In the genomic region with DNA sequence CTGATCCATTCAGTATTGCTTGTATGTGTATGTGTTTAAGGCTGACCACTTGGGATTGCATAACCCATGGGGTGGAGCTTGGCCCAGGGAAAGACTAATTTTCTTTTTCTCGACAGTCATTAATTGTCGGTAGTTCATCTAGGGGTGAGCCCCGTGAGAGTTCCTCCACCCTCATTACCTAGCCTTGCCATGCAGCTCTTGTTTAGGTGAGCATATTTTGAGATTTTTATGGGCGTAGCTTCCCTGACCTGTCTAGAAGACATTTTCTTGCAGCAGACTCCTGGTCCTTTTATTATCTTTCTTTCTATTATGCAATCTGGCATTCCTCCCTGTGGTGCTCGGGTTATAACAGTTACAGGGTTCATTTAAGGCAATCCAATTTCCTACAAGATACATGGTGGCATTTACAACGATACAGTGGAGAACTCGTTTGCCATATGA, we compare ENCODE assay signal across 18 mouse cellular contexts.
A peak's percentile ranks its signal among the peaks of the same experiment; 100 is the strongest.
DNase-seq lines count a peak whose midpoint lies in the region; ATAC-seq and TF ChIP-seq lines count a peak whose summit lies in the region.
"Had no signal": no experiment of that assay in that cellular context is flagged by ENCODE, and none has a peak within 500 bp of the region (broad histone marks: within the 10 kb centered on the region; RNA-seq: fewer than 3 reads in every experiment).

No protein-coding gene starts in this region.

- no peak overlapping the region for H3K4me2 ChIP-seq in hindbrain, postnatal 0 days (ENCODE audit: low read depth, low read length)
- H3K4me2 ChIP-seq in hindbrain, embryonic 14.5 days (replicated peaks), result no peak overlapping the region
- no peak overlapping the region for H3K4me2 ChIP-seq in lung, embryonic 16.5 days (ENCODE audit: low read depth, low read length)
- H3K4me2 ChIP-seq in intestine, embryonic 16.5 days (ENCODE audit: low read depth, low read length), result no peak overlapping the region
- H3K4me2 ChIP-seq in neural tube, embryonic 14.5 days (ENCODE audit: low read depth, low read length), result no peak overlapping the region
- H3K4me2 ChIP-seq: heart, embryonic 13.5 days; limb, embryonic 15.5 days had no signal

- H3K27ac ChIP-seq in hindbrain, postnatal 0 days, result no peak overlapping the region
- H3K27ac ChIP-seq in hindbrain, embryonic 14.5 days, result no peak overlapping the region
- no peak overlapping the region for H3K27ac ChIP-seq in lung, embryonic 16.5 days (ENCODE audit: low read length)
- H3K27ac ChIP-seq in intestine, embryonic 16.5 days (ENCODE audit: low read length), result no peak overlapping the region
- H3K27ac ChIP-seq in neural tube, embryonic 14.5 days (ENCODE audit: low read depth, low read length), result no peak overlapping the region
- H3K27ac ChIP-seq: embryonic facial prominence, embryonic 10.5 days; heart, embryonic 13.5 days; limb, embryonic 15.5 days; macrophage had no signal

- no peak for DNase-seq in hindbrain, postnatal 0 days (ENCODE audit: low spot score)
- no peak for DNase-seq in hindbrain, embryonic 14.5 days (ENCODE audit: low spot score)
- DNase-seq in lung, postnatal 14 days, result no peak
- no peak for DNase-seq in cerebellum, postnatal 10 days
- DNase-seq: cerebellum, adult 9-11 months; right cerebral cortex, postnatal 4 days; thymus, adult 18-20 months had no signal

- WGBS in hindbrain, postnatal 0 days, result 54% methylated on average over 7 of the region's 7 CpGs
- 51% methylated on average over 7 of the region's 7 CpGs for WGBS in hindbrain, embryonic 14.5 days
- WGBS in lung, embryonic 16.5 days, result 47% methylated on average over 7 of the region's 7 CpGs
- WGBS in intestine, embryonic 16.5 days, result 54% methylated on average over 7 of the region's 7 CpGs
- WGBS in neural tube, embryonic 14.5 days, result 52% methylated on average over 7 of the region's 7 CpGs

- H3K36me3 ChIP-seq in hindbrain, postnatal 0 days (ENCODE audit: insufficient read depth, low read length), result no peaks in the 10 kb centered on the region
- H3K36me3 ChIP-seq in hindbrain, embryonic 14.5 days (replicated peaks; ENCODE audit: control insufficient read depth, insufficient read depth), result no peaks in the 10 kb centered on the region
- H3K36me3 ChIP-seq in lung, embryonic 16.5 days (ENCODE audit: control insufficient read depth, insufficient read depth, low read length), result no peaks in the 10 kb centered on the region
- H3K36me3 ChIP-seq in intestine, embryonic 16.5 days (ENCODE audit: control insufficient read depth, insufficient read depth, low read length), result no peaks in the 10 kb centered on the region
- H3K36me3 ChIP-seq in neural tube, embryonic 14.5 days (ENCODE audit: control insufficient read depth, insufficient read depth, low read length), result no peaks in the 10 kb centered on the region
- H3K36me3 ChIP-seq: embryonic facial prominence, embryonic 10.5 days; G1E; heart, embryonic 13.5 days; limb, embryonic 15.5 days had no signal

- H3K4me1 ChIP-seq in hindbrain, postnatal 0 days (ENCODE audit: insufficient read depth, low read length), result no peaks in the 10 kb centered on the region
- 0 out of 2 replicates have a peak, but pooled peaks cover 4% of the 10 kb centered on the region for H3K4me1 ChIP-seq in hindbrain, embryonic 14.5 days (replicated peaks; ENCODE audit: control insufficient read depth, insufficient read depth, low read length)
- H3K4me1 ChIP-seq in lung, embryonic 16.5 days (replicated peaks; ENCODE audit: control insufficient read depth, insufficient read depth, low read length), result 0 out of 2 replicates have a peak, but pooled peaks cover 2% of the 10 kb centered on the region
- H3K4me1 ChIP-seq in intestine, embryonic 16.5 days (ENCODE audit: control insufficient read depth, insufficient read depth, low read length), result no peaks in the 10 kb centered on the region; the same call in 1 of the 2 replicates
- no peaks in the 10 kb centered on the region for H3K4me1 ChIP-seq in neural tube, embryonic 14.5 days (ENCODE audit: control insufficient read depth, insufficient read depth, low read length)
- H3K4me1 ChIP-seq: embryonic facial prominence, embryonic 10.5 days had no signal

- peak; percentile 38; the same call in 1 of the 2 replicates for ATAC-seq in hindbrain, postnatal 0 days
- no peak for ATAC-seq in hindbrain, embryonic 14.5 days (ENCODE audit: low FRiP score)
- ATAC-seq in lung, embryonic 16.5 days (ENCODE audit: low read depth), result 0 out of 2 replicates have a peak, but pooled peaks have one; percentile 28
- peak; percentile 75 for ATAC-seq in intestine, embryonic 16.5 days
- peak; percentile 21; the same call in 1 of the 2 replicates for ATAC-seq in neural tube, embryonic 14.5 days (ENCODE audit: low read depth)
- ATAC-seq: forebrain, embryonic 16.5 days; midbrain, embryonic 16.5 days had no signal

- H3K9me3 ChIP-seq in hindbrain, postnatal 0 days (ENCODE audit: low read length), result no peaks in the 10 kb centered on the region
- H3K9me3 ChIP-seq in hindbrain, embryonic 14.5 days (ENCODE audit: control insufficient read depth, low read length), result no peaks in the 10 kb centered on the region
- no peaks in the 10 kb centered on the region for H3K9me3 ChIP-seq in lung, embryonic 16.5 days (ENCODE audit: control insufficient read depth, low read length)
- H3K9me3 ChIP-seq in intestine, embryonic 16.5 days (ENCODE audit: control insufficient read depth, low read length), result no peaks in the 10 kb centered on the region
- H3K9me3 ChIP-seq in neural tube, embryonic 14.5 days (ENCODE audit: control insufficient read depth, low read length), result no peaks in the 10 kb centered on the region
- H3K9me3 ChIP-seq: embryonic facial prominence, embryonic 10.5 days; G1E; heart, embryonic 13.5 days; limb, embryonic 15.5 days had no signal

- no peaks in the 10 kb centered on the region for H3K27me3 ChIP-seq in hindbrain, postnatal 0 days (ENCODE audit: insufficient read depth, low read length)
- no peaks in the 10 kb centered on the region for H3K27me3 ChIP-seq in hindbrain, embryonic 14.5 days (ENCODE audit: control insufficient read depth, insufficient read depth, low read length)
- H3K27me3 ChIP-seq in lung, embryonic 16.5 days (ENCODE audit: control insufficient read depth, insufficient read depth, low read depth, low read length), result no peaks in the 10 kb centered on the region
- no peaks in the 10 kb centered on the region for H3K27me3 ChIP-seq in intestine, embryonic 16.5 days (replicated peaks; ENCODE audit: control insufficient read depth, insufficient read depth, low read length)
- H3K27me3 ChIP-seq in neural tube, embryonic 14.5 days (ENCODE audit: control insufficient read depth, insufficient read depth, low read length), result no peaks in the 10 kb centered on the region
- H3K27me3 ChIP-seq: heart, embryonic 13.5 days; limb, embryonic 15.5 days had no signal

- no peak overlapping the region for H3K9ac ChIP-seq in hindbrain, postnatal 0 days (replicated peaks; ENCODE audit: low read length)
- no peak overlapping the region for H3K9ac ChIP-seq in hindbrain, embryonic 14.5 days
- H3K9ac ChIP-seq in lung, embryonic 16.5 days (ENCODE audit: low read length), result no peak overlapping the region
- H3K9ac ChIP-seq in intestine, embryonic 16.5 days (ENCODE audit: low read depth, low read length), result no peak overlapping the region
- H3K9ac ChIP-seq in neural tube, embryonic 14.5 days (replicated peaks; ENCODE audit: low read depth, low read length), result no peak overlapping the region
- H3K9ac ChIP-seq: heart, embryonic 13.5 days; limb, embryonic 15.5 days had no signal

- no peak for TF ChIP-seq CTCF in hindbrain, postnatal 0 days (IDR thresholded peaks at IDR 0.05; ENCODE audit: low read depth)

- no peak overlapping the region for H3K4me3 ChIP-seq in hindbrain, postnatal 0 days (ENCODE audit: low read length)
- no peak overlapping the region for H3K4me3 ChIP-seq in hindbrain, embryonic 14.5 days (replicated peaks; ENCODE audit: low read length)
- no peak overlapping the region for H3K4me3 ChIP-seq in lung, embryonic 16.5 days (ENCODE audit: low read length)
- H3K4me3 ChIP-seq in intestine, embryonic 16.5 days (ENCODE audit: low read length), result no peak overlapping the region
- no peak overlapping the region for H3K4me3 ChIP-seq in neural tube, embryonic 14.5 days (ENCODE audit: low read depth, low read length)
- H3K4me3 ChIP-seq: embryonic facial prominence, embryonic 10.5 days; erythroblast, embryonic 14.5 days; heart, embryonic 13.5 days; limb, embryonic 15.5 days had no signal
